12 mouse cellular contexts compared by ENCODE assay signal in the genomic region with DNA sequence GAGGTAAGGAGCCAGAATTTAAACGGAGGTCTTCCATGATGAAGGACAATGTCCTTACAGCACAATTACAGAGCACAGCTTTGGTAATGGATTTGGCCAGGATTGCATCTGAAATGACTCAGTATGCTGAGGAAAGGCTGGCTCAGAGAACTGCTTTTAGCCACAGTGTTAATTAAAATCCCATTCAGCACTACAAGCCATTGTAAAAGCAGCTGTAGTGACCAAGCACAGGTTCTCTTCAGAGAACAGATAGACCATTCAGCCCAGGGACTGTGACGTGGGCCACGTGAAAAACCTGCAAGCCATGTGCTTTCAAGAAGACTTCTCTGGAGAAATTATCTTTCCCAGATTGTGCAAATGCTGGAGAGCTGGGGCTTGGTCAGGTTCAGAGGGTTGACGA.
"Had no signal": no experiment of that assay in that cellular context is flagged by ENCODE, and none has a peak within 500 bp of the region (broad histone marks: within the 10 kb centered on the region; RNA-seq: fewer than 3 reads in every experiment).

No protein-coding gene starts in this region.

- H3K4me2 ChIP-seq: limb, embryonic 13.5 days; midbrain, embryonic 13.5 days; neural tube, embryonic 15.5 days; stomach, embryonic 15.5 days had no signal

- H3K9ac ChIP-seq: limb, embryonic 13.5 days; liver, embryonic 14.5 days; midbrain, embryonic 13.5 days; neural tube, embryonic 15.5 days; stomach, embryonic 15.5 days had no signal

- H3K4me1 ChIP-seq: midbrain, embryonic 13.5 days; neural tube, embryonic 15.5 days; stomach, embryonic 15.5 days had no signal

- H3K27ac ChIP-seq: kidney, postnatal 0 days; limb, embryonic 13.5 days; liver, embryonic 14.5 days; midbrain, embryonic 13.5 days; neural tube, embryonic 15.5 days; stomach, embryonic 15.5 days had no signal

- ATAC-seq: midbrain, embryonic 13.5 days had no signal

- H3K27me3 ChIP-seq: limb, embryonic 13.5 days; midbrain, embryonic 13.5 days; neural tube, embryonic 15.5 days; stomach, embryonic 15.5 days had no signal

- H3K9me3 ChIP-seq: limb, embryonic 13.5 days; midbrain, embryonic 13.5 days; neural tube, embryonic 15.5 days; stomach, embryonic 15.5 days had no signal

- H3K4me3 ChIP-seq: limb, embryonic 13.5 days; midbrain, embryonic 13.5 days; neural tube, embryonic 15.5 days; stomach, embryonic 15.5 days had no signal

- DNase-seq: kidney, postnatal 36 days; left cerebral cortex, postnatal 4 days; lung, adult 18-20 months; spleen, adult 18-20 months; thymus, adult 2 months; thymus, postnatal 25 days had no signal

- H3K36me3 ChIP-seq: limb, embryonic 13.5 days; midbrain, embryonic 13.5 days; neural tube, embryonic 15.5 days; stomach, embryonic 15.5 days had no signal
